Mouse (Mus musculus) midbrain, embryonic 16.5 days (tissue): ENCODE data around the gene Ndrg3. TPM values are rescaled to one million over a fixed set of nuclear protein-coding genes. Genes with fewer than 3 reads are reported as not detected.
"Not testable (repeated sequence)": the region's sequence is repeated elsewhere in the genome, so short reads cannot be mapped to it uniquely, and the experiment has no call there.

Experiments used
- ATAC-seq: fragments of 200-750 bp; cut with Nextera tagmentation; 2 replicates; pipeline ENCODE4 v1.8.0; 2017; ENCODE audit warnings: moderate TSS enrichment
- H3K27ac ChIP-seq: fragments of 300-500 bp; sonication (generic); 2 replicates; pipeline ENCODE4 v1.5.1; 2014; ENCODE audit warnings: mild to moderate bottlenecking, low read length, mixed read lengths
- H3K27me3 ChIP-seq: fragments of 300-500 bp; sonication (generic); 2 replicates; pipeline ENCODE4 v1.6.1; 2014; ENCODE audit warnings: low read depth, low read length, mixed read lengths; ENCODE audit not compliant: control insufficient read depth, insufficient read depth
- H3K36me3 ChIP-seq: fragments of 300-500 bp; sonication (generic); 2 replicates; pipeline ENCODE4 v1.6.1; 2014; ENCODE audit warnings: mild to moderate bottlenecking, low read length, moderate library complexity, mixed read lengths; ENCODE audit not compliant: control insufficient read depth, insufficient read depth
- H3K4me1 ChIP-seq: fragments of 300-500 bp; sonication (generic); 2 replicates; pipeline ENCODE4 v1.6.1; 2014; ENCODE audit warnings: mild to moderate bottlenecking, low read length, mixed read lengths; ENCODE audit not compliant: control insufficient read depth, insufficient read depth
- H3K4me2 ChIP-seq: fragments of 300-500 bp; sonication (generic); 2 replicates; pipeline ENCODE4 v1.6.1; 2014; ENCODE audit warnings: mild to moderate bottlenecking, low read length, mixed read lengths
- H3K4me3 ChIP-seq: fragments of 300-500 bp; sonication (generic); 2 replicates; pipeline ENCODE4 v1.5.1; 2014; ENCODE audit warnings: low read depth, mild to moderate bottlenecking, low read length, moderate library complexity, mixed read lengths
- H3K9ac ChIP-seq: fragments of 300-500 bp; sonication (generic); 2 replicates; pipeline ENCODE4 v1.6.1; 2014; ENCODE audit warnings: low read depth, low read length, mixed read lengths
- H3K9me3 ChIP-seq: fragments of 300-500 bp; sonication (generic); replicated peaks from 2 replicates; pipeline ENCODE4 v1.6.1; 2014; ENCODE audit warnings: mild to moderate bottlenecking, low read length, mixed read lengths; ENCODE audit not compliant: control insufficient read depth, poor library complexity, severe bottlenecking
- WGBS: fragments of 180-500 bp; shearing (Covaris S2); extraction: QIAGEN DNeasy Blood & Tissue Kit; methylation state at CpG from one replicate; pipeline ENCODE4 v1.1.7; 2014; 5-methylcytosine and 5-hydroxymethylcytosine counted together
- polyA plus RNA-seq: library from polyadenylated mRNA; unstranded; fragments of >200 nt; fragmentation: Nextera tagmentation; extraction: Ambion mirVana; gene quantifications from 2 replicates; pipeline ENCODE4 v1.2.1, GENCODE M21; 2015

The Ndrg3 gene
- polyA plus RNA-seq, 1 experiment from 2014 or later: 155 TPM

DNA sequence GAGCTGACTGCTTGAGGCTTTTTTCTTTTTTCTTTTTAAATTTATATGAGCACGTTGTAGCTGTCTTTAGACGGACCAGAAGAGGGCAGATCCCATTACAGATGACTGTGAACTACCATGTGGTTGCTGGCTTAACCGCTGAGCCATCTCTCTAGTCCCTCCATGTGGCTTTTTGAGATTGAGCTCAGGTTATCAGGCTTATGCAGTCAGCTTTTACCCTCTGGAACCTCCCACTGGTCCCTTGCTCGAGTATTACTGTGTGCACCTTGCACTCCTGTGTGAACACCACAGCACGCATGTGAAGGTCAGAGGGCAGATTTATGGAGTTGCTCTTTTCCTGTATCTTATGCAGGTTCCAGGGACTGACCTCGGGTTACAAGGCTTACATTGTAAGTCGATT is 35.5 kb downstream of the Ndrg3 start:
- H3K27me3 ChIP-seq: no peaks in the 10 kb centered on the region
- H3K9me3 ChIP-seq: no peaks in the 10 kb centered on the region
- no peaks in the 10 kb centered on the region for H3K4me1 ChIP-seq
- 77% methylated on average over 7 of the region's 7 CpGs for WGBS
- no peak overlapping the region for H3K27ac ChIP-seq
- H3K4me3 ChIP-seq: no peak overlapping the region
- no peak overlapping the region for H3K9ac ChIP-seq
- no peak for ATAC-seq
- no peaks in the 10 kb centered on the region for H3K36me3 ChIP-seq
- H3K4me2 ChIP-seq: no peak overlapping the region

- H3K9ac ChIP-seq: no peak overlapping the region
- H3K4me3 ChIP-seq: no peak overlapping the region
- H3K4me2 ChIP-seq: no peak overlapping the region
- no peaks in the 10 kb centered on the region for H3K27me3 ChIP-seq
- no peak overlapping the region for H3K27ac ChIP-seq
- H3K36me3 ChIP-seq: no peaks in the 10 kb centered on the region
- H3K9me3 ChIP-seq: no peaks in the 10 kb centered on the region
- no peak for ATAC-seq
- no peaks in the 10 kb centered on the region for H3K4me1 ChIP-seq
- 93% methylated on average over 5 of the region's 5 CpGs for WGBS
Measured at GRCm38 (mm10) chr2:156954463-156954862, 37.4 kb downstream of the Ndrg3 start.

- Histone ChIP-seq H3K4me3 (no peak overlapping the region), H3K9me3 (no peaks in the 10 kb centered on the region), H3K36me3 (peaks cover 3% of the 10 kb centered on the region), H3K4me2 (no peak overlapping the region), H3K9ac (no peak overlapping the region), H3K27ac (no peak overlapping the region), H3K27me3 (no peaks in the 10 kb centered on the region), H3K4me1 (no peaks in the 10 kb centered on the region)
- 93% methylated on average over 10 of the region's 10 CpGs for WGBS
- no peak for ATAC-seq
Measured at GRCm38 (mm10) chr2:156951301-156952094, 40.4 kb downstream of the Ndrg3 start.

DNA sequence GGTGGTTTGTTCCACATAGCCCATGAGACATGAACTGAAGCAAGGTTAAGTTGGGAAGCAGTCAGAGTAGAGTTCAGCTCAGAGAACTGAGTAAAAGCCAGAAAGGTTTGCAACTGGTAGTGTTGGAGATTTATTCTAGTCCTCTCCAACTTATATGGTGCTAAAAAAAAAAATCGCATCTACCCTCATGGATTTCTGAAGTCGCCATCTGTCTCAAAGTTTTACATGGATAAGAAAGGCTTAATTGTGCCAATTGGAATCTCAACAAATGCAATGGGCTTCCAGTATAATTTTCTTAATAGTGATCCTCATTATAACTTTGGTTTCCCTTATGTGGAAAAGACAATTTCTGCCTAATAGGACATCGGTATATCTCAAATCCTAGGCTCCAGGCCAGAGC is 41.0 kb downstream of the Ndrg3 start:
- H3K9ac ChIP-seq: no peak overlapping the region
- no peak for ATAC-seq

GRCm38 (mm10) chr2:156941523-156941922 is 50.3 kb downstream of the Ndrg3 start:
- not testable (repeated sequence) for H3K4me1 ChIP-seq, H3K36me3 ChIP-seq, H3K4me3 ChIP-seq, H3K4me2 ChIP-seq, H3K27me3 ChIP-seq, ATAC-seq, H3K9me3 ChIP-seq, H3K9ac ChIP-seq, H3K27ac ChIP-seq
- WGBS: 86% methylated on average over 9 of the region's 9 CpGs

More for the DNA sequence above, 41.0 kb downstream of the Ndrg3 start:
- 98% methylated on average over 3 of the region's 3 CpGs for WGBS
- no peak overlapping the region for H3K4me3 ChIP-seq
- no peaks in the 10 kb centered on the region for H3K27me3 ChIP-seq
- peaks cover 5% of the 10 kb centered on the region for H3K36me3 ChIP-seq
- no peaks in the 10 kb centered on the region for H3K4me1 ChIP-seq
- H3K27ac ChIP-seq: no peak overlapping the region
- H3K4me2 ChIP-seq: no peak overlapping the region
- no peaks in the 10 kb centered on the region for H3K9me3 ChIP-seq

DNA sequence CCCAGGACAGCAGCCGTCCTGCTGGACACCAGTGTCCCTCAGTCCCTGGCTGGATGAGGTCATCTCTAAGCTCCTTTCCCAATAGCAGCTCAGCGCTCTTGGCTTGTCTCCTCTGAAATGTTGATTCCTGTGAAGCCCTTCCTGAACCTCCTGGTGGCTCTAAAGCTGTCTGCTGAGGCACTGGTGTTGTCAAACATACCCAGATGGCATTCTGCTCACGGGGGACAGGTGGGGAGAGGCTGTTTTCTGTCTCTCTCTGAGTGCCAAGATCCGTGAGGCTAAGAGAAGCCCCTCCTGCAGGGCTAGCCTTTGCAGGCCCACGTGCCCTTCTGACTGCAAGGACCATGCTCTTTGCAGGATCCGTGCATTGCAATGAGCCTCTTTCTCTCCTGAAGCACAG is 51.9 kb downstream of the Ndrg3 start:
- WGBS: 71% methylated on average over 6 of the region's 6 CpGs
- H3K27me3 ChIP-seq, ATAC-seq, H3K4me2 ChIP-seq, H3K9me3 ChIP-seq, H3K27ac ChIP-seq, H3K9ac ChIP-seq, H3K4me3 ChIP-seq, H3K4me1 ChIP-seq: not testable (repeated sequence)
- peaks cover 16% of the 10 kb centered on the region; the same call in 1 of the 2 replicates for H3K36me3 ChIP-seq

DNA sequence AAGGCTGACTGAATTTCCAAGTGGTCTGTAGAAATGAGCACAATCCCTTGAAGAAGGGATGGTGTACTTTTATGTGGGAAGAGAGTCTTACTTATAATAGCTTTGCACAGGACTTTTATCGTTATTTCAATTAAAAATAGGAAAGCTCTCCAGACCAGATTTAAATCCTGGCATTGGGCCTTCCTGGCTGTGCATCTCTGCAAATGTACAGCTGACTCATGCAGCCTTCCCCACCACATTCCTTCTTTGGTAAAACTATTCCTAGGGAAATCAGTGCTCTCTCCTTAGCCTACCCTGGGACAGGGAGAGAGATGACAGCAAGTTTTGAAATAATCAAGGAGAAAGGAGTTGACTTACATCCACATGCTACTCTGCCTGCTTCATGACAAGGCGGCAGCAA is 54.1 kb downstream of the Ndrg3 start:
- H3K9me3 ChIP-seq: no peaks in the 10 kb centered on the region
- H3K4me1 ChIP-seq: no peaks in the 10 kb centered on the region
- H3K36me3 ChIP-seq: peaks cover 17% of the 10 kb centered on the region; the same call in 1 of the 2 replicates
- no peak for ATAC-seq
- no peak overlapping the region for H3K4me3 ChIP-seq
- H3K27ac ChIP-seq: no peak overlapping the region
- H3K9ac ChIP-seq: no peak overlapping the region
- WGBS: 82% methylated on average over 2 of the region's 2 CpGs
- no peaks in the 10 kb centered on the region for H3K27me3 ChIP-seq
- no peak overlapping the region for H3K4me2 ChIP-seq

- Histone ChIP-seq H3K4me1 (no peaks in the 10 kb centered on the region), H3K4me2 (no peak overlapping the region), H3K9ac (no peak overlapping the region), H3K27ac (no peak overlapping the region), H3K36me3 (peaks cover 24% of the 10 kb centered on the region), H3K4me3 (no peak overlapping the region), H3K27me3 (no peaks in the 10 kb centered on the region), H3K9me3 (no peaks in the 10 kb centered on the region)
- WGBS: 83% methylated on average over 6 of the region's 6 CpGs
- ATAC-seq: no peak
Measured at GRCm38 (mm10) chr2:156935005-156935404, 56.9 kb downstream of the Ndrg3 start.

DNA sequence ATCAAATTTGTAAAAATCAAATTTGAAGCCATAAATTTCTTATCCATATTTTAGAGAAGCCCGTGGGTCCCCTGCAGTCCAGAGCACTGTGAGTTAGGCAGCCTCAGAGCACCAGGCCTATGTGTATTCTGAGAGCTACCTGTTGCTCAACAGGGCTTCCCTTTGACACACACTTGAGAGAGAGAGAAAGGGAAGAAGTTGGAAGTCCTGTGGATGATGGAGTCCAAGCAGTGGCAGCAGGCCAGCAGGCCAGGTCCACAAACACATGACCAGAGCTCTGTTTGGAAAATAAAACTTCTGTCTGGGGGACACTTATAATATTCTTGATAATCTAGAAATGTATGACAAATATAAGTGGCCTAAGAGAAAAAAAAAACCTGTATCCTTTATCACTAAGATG is 58.4 kb downstream of the Ndrg3 start:
- Histone ChIP-seq H3K4me1 (no peaks in the 10 kb centered on the region), H3K27me3 (no peaks in the 10 kb centered on the region), H3K4me3 (no peak overlapping the region), H3K36me3 (peaks cover 26% of the 10 kb centered on the region), H3K9ac (no peak overlapping the region), H3K9me3 (no peaks in the 10 kb centered on the region), H3K4me2 (no peak overlapping the region), H3K27ac (no peak overlapping the region)
- ATAC-seq: no peak
- WGBS: 88% methylated on average over 1 of the region's 1 CpGs
